ENCODE assay signal across 8 mouse cellular contexts in genomic region chr14:105815281-105815680, GRCm38 (mm10).
DNase-seq lines count a peak whose midpoint lies in the region; ATAC-seq lines count a peak whose summit lies in the region.

No protein-coding gene starts in this region.

- intact Hi-C loops in left cerebral cortex, postnatal 4 days (cut with DNase I), result no loop called here

- H3K36me3 ChIP-seq in lung, embryonic 15.5 days, result no peaks in the 10 kb centered on the region
- H3K36me3 ChIP-seq in forebrain, embryonic 16.5 days (ENCODE audit: control insufficient read depth, insufficient read depth), result no peaks in the 10 kb centered on the region

- no peak for DNase-seq in lung, adult 18-20 months
- DNase-seq in kidney, postnatal 36 days, result peak; percentile 33 to 45
- DNase-seq in neural tube, embryonic 10.5 days (ENCODE audit: extremely low spot score, low spot score), result peak; percentile 34
- DNase-seq in spleen, postnatal 14 days (ENCODE audit: low spot score in 2 of 2), result no peak
- DNase-seq in left cerebral cortex, postnatal 4 days, result no peak

- H3K9ac ChIP-seq in lung, embryonic 15.5 days, result no peak overlapping the region
- H3K9ac ChIP-seq in forebrain, embryonic 16.5 days (replicated peaks; ENCODE audit: low read depth, low read length), result peak overlapping the region; percentile 26; the same call in 1 of the 2 replicates

- WGBS in lung, embryonic 15.5 days, result 9% methylated on average over 12 of the region's 12 CpGs
- WGBS in forebrain, embryonic 16.5 days, result 2% methylated on average over 12 of the region's 12 CpGs

- peaks cover 11% of the 10 kb centered on the region for H3K4me1 ChIP-seq in lung, embryonic 15.5 days
- peaks cover 9% of the 10 kb centered on the region for H3K4me1 ChIP-seq in forebrain, embryonic 16.5 days (replicated peaks; ENCODE audit: control insufficient read depth, insufficient read depth, low read length)

- no peak for ATAC-seq in lung, embryonic 15.5 days (ENCODE audit: borderline replicate concordance, extremely low read depth, low FRiP score, low TSS enrichment)
- ATAC-seq in forebrain, embryonic 16.5 days, result peak; percentile 65
- ATAC-seq in erythroid progenitor cell, adult 5-6 weeks (replicated peaks; ENCODE audit: low FRiP score, poor library complexity, severe bottlenecking), result no peak

- peak overlapping the region; percentile 24 for H3K4me3 ChIP-seq in lung, embryonic 15.5 days
- H3K4me3 ChIP-seq in forebrain, embryonic 16.5 days (replicated peaks; ENCODE audit: low read length), result peak overlapping the region; percentile 33

- no peaks in the 10 kb centered on the region for H3K27me3 ChIP-seq in lung, embryonic 15.5 days
- no peaks in the 10 kb centered on the region for H3K27me3 ChIP-seq in forebrain, embryonic 16.5 days (replicated peaks; ENCODE audit: control insufficient read depth, insufficient read depth, low read length)

- no peak overlapping the region for H3K27ac ChIP-seq in lung, embryonic 15.5 days
- H3K27ac ChIP-seq in forebrain, embryonic 16.5 days (ENCODE audit: low read length), result no peak overlapping the region

- H3K4me2 ChIP-seq in lung, embryonic 15.5 days, result peak overlapping the region; percentile 59
- H3K4me2 ChIP-seq in forebrain, embryonic 16.5 days (ENCODE audit: low read length), result peak overlapping the region; percentile 55

- H3K9me3 ChIP-seq in lung, embryonic 15.5 days, result 0 out of 2 replicates have a peak, but pooled peaks cover 4% of the 10 kb centered on the region
- no peaks in the 10 kb centered on the region for H3K9me3 ChIP-seq in forebrain, embryonic 16.5 days (ENCODE audit: control insufficient read depth, low read length)

Comparison
In these comparisons a context has a peak if more than half of its experiments do, and no peak if none do; other contexts are left out.
1. DNase-seq: peak in kidney, postnatal 36 days (2 of 2) and neural tube, embryonic 10.5 days (single experiment); none in lung, adult 18-20 months (0 of 2), spleen, postnatal 14 days (0 of 2) and left cerebral cortex, postnatal 4 days (single experiment).